ENCODE assay signal across 21 mouse cellular contexts in the genomic region with DNA sequence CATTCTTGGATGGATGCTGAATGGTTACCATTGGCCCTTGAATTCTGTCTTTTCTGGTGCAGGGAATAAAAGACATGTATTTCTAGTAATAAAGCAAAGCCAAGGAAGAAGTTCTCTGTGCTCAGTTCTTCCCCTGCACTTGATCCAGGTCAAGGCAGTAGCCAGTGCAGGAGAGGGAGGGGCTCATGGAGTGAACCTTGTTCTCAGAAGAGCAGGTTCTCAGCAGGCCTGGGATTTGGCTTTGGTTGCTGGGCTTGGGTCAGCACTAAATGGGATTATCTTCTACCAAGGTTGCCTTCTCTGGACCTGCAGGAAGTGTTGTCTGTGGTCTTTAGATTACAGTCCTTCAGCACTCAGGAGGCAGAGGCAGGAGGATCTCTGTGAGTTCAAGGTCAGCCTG. TPM values are rescaled to one million over a fixed set of nuclear protein-coding genes. Genes with fewer than 3 reads are reported as not detected.
"Had no signal": no experiment of that assay in that cellular context is flagged by ENCODE, and none has a peak within 500 bp of the region (broad histone marks: within the 10 kb centered on the region; RNA-seq: fewer than 3 reads in every experiment).

No protein-coding gene starts in this region.

- H3K27ac ChIP-seq: liver, embryonic 15.5 days; lung, embryonic 15.5 days; macrophage; midbrain, embryonic 12.5 days; neural tube, embryonic 12.5 days; stomach, embryonic 15.5 days; stomach, postnatal 0 days had no signal

- H3K4me3 ChIP-seq: liver, embryonic 15.5 days; lung, embryonic 15.5 days; megakaryocyte, embryonic 14.5 days; midbrain, embryonic 12.5 days; neural tube, embryonic 12.5 days; stomach, embryonic 15.5 days had no signal

- H3K9ac ChIP-seq: liver, embryonic 15.5 days; liver, postnatal 0 days; lung, embryonic 15.5 days; midbrain, embryonic 12.5 days; neural tube, embryonic 12.5 days; stomach, embryonic 15.5 days had no signal

- H3K27me3 ChIP-seq: lung, embryonic 15.5 days; midbrain, embryonic 12.5 days; neural tube, embryonic 12.5 days; stomach, embryonic 15.5 days had no signal

- H3K9me3 ChIP-seq: liver, embryonic 15.5 days; lung, embryonic 15.5 days; midbrain, embryonic 12.5 days; neural tube, embryonic 12.5 days; stomach, embryonic 15.5 days had no signal

- H3K4me2 ChIP-seq: liver, embryonic 15.5 days; lung, embryonic 15.5 days; midbrain, embryonic 12.5 days; neural tube, embryonic 12.5 days; stomach, embryonic 15.5 days had no signal

- H3K36me3 ChIP-seq: liver, embryonic 15.5 days; lung, embryonic 15.5 days; midbrain, embryonic 12.5 days; neural tube, embryonic 12.5 days; stomach, embryonic 15.5 days had no signal

- ATAC-seq: liver, postnatal 0 days; lung, postnatal 0 days; midbrain, embryonic 16.5 days had no signal

- DNase-seq: liver, postnatal 0 days; lung, adult 2 months; lung, postnatal 14 days; lung, postnatal 36 days; right cerebral cortex, postnatal 14 days; thymus, adult 2 months; thymus, postnatal 25 days; thymus, postnatal 4 days had no signal

RNA-seq across cellular contexts. Expression of gene Ptprg, which starts 5.2 kb away (rescaled TPM):
- total RNA-seq: megakaryocyte progenitor cell, adult 5-6 weeks; monocyte, adult 5-6 weeks; neutrophil, adult 5-6 weeks had no signal
- polyA plus RNA-seq: macrophage had no signal
